Mouse (Mus musculus) CD4-positive naive resting alpha-beta T cell, adult 76 days (primary cell): ENCODE results near the gene Heph. TPM values are rescaled to one million over a fixed set of nuclear protein-coding genes. Genes with fewer than 3 reads are reported as not detected.

Experiments used
- total RNA-seq: library from RNA; stranded (reverse); gene quantifications from one replicate; pipeline ENCODE4 v1.2.4, GENCODE M21; 2023

The Heph gene
- not detected for total RNA-seq

GRCm38 (mm10) chrX:96455149-96455548 is at the start of gene Heph:
TSS of gene Heph (plus strand) at chrX:96455359.

GRCm38 (mm10) chrX:96456201-96456963 is 1.2 kb downstream of the Heph start, which contains the start of gene Hsf3:
TSS of gene Hsf3 (minus strand) at chrX:96456294.

Other genes starting within 250 kb of the Heph start
- not detected for gene Vsig4, start 161.9 kb upstream of the Heph start, total RNA-seq
- not detected for gene Hsf3, start 935 bp downstream of the Heph start, total RNA-seq